Mouse (Mus musculus) lung, postnatal 4 days (tissue): ENCODE results near the gene Cdk5.

Source experiments
- DNase-seq, 2 experiments: peaks; one replicate each; pipeline ENCODE4 v3.0.0; 2021

The Cdk5 gene

GRCm38 (mm10) chr5:24427981-24428402 is 4.7 kb upstream of the Cdk5 start:
- DNase-seq, result peak; percentile 58 to 79

DNA sequence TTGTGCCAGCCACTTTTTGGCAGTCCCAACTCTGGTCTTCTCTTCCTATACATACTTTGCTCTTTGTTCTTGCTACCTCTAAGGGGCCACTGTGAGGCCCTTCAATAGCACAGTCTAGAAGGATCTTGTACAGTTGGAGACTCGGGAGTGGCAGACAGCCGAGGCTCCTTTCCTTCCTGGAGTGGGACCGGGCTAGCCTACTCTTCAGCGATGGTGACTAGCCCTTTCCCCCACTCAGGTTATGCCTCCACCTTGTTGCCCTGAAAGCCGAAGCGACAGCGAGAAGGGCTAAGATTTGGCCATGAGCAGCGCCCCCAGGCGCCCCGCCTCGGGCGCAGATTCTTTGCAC is 3.9 kb upstream of the Cdk5 start:
- DNase-seq, result no peak

DNA sequence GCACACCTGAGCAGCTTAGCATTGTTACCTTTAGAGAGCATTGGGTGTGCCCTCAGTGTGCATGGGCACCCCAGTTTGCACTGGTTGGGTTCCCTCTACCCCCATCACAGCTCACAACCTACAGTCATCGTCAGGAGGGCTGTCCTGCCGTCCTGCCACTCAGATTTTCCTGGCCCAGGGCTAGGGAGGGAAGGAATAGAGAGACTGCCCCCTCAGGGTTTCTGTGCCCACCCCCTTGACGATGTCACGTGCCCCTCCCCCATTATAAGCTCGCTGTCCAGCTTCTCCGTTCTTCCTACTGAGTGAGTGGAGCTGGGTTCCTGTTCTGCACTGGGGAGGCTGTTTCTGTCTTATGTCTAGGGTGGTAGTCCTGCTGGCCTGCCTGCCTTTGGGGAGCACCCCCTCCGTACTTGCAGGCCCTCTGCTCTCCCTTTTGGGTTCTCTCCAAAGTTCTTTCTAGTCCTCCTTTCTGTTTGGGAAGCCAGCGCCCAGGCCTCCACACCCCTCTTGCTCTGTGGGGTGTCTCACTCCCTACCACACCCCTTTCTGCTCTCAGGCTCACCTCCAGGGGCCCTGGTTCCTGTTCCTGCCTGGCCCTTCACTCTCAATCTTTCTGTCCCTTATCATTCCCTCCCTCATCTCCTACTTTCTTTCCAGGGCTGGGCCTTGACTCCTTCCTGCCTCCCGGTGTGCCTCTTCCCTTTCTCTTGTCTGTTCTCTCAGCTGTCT is 3.4 kb upstream of the Cdk5 start:
- peak in 1 of 2 experiments; percentile 13 for DNase-seq

- peak; percentile 19 to 47 for DNase-seq
Observed at GRCm38 (mm10) chr5:24426037-24426432, 2.7 kb upstream of the Cdk5 start.

DNA sequence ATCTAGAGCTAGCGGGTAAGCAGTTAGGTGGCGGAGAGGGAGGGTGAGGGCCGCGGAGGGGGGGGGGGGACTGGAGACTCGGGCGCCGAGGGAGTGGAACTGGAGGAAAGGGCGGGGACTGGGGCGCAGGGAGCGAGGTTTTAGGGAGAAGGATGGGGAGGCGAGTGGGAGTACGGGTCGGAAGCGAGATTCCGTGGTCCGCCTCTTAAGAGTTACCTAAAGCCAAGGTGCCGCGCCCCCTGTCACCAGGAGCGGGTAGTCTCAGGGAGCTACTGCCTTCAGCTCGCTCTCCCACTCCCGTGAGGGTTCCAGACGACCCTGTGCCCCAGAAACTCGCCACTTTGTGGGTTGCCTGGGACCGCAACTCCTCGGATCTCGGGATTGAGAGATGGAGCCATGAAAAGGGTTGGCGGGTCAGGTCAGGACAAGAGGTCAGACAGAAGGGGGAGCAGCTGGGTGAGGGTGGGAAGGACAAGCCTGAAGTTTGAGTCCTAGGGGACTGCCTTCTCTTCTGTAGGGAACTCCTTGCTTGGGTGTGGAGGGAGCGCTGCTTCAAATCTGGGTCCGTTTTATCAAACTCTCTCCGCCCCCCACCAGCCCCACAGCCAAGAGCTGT is 2.2 kb upstream of the Cdk5 start:
- DNase-seq, result no peak

DNA sequence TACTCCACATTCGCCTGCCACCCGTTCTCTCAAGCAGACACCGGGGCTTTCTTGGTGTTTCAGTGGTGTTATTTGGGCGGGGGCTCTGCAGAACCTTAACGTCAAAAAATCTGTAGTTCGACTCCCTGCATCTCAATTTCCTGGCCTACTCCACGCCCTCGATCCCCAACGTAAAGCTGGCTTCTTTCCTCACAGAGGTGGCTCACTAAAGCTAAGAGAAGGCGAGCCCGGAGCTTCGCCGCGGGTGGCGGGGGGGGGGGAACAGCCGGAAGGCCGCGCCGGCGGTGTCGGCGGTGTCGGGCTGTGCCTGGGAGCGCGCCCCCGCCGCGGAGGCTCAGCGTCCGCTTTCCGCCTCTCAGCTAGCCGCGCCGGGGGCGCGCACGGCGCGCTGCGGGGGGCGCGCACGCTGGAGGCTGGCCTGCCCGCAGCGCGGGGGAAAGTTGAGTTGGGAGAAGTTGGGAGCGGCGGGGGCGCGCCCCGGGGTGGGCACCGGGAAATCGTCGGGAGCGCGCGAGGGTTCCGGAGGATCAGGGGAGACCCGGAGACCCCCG is 1.6 kb upstream of the Cdk5 start:
- peak; percentile 91 to 95 for DNase-seq

- no peak for DNase-seq
Observed at GRCm38 (mm10) chr5:24424004-24424781, 863 bp upstream of the Cdk5 start.

DNA sequence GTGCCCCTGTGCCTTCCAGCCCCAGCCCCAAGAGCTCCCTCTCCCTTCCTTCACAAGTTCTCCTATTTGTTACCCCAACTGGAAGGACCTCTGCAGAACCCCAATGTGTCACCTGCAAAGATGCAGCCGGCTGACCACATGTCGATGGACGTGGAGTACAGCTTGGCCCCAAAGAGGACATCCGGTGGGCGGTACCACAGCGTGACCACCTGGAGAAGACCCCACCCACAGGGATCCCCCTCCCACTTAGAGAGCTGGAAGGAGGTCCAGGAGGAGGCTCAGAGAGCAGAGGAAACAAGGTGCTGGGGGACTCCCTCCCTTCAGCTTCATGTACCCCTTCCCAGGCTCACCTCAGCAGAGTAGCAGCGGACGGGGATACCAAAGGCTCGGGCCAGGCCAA is 2.9 kb downstream of the Cdk5 start:
- no peak for DNase-seq

GRCm38 (mm10) chr5:24417587-24417986 is 5.7 kb downstream of the Cdk5 start:
- no peak for DNase-seq

- peak; percentile 71 to 72 for DNase-seq
Observed at GRCm38 (mm10) chr5:24416222-24416736, 7.1 kb downstream of the Cdk5 start.

- no peak for DNase-seq
Observed at GRCm38 (mm10) chr5:24413938-24414337, 9.4 kb downstream of the Cdk5 start.

DNA sequence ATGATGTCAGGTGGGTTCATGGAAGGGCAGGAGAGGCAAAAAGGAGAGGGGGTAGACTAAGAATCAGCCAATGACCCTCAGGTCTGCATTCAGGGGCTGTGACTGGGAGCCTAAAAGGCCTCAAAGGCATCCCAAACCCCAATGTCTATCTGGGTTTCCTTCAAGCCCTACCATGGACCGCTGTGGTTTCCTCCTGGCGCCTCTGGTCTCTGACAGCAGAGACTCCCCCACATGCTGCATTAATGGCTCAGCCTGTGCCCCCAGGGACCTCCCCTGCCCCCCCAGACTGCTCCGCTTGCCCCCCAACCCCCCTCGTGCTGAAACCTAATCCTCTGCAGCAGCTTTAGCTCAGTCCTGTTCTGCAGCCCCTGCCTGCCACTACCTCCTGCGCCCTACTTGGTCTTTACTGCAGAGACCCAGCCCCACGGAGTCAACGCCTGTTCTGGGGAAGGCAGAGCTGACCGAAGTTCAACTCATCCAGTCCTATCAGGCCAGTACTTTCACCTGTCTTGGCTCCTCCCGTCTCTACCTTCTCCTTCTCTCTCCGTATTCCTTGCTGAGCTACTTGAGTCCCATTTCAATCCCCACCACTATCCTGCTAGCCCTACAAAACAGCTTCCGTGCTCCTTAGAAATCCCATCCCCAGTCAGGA is 10.2 kb downstream of the Cdk5 start, which contains the start of gene Asic3:
TSS of gene Asic3 (plus strand) at position 351 of the 652 bp plus-strand sequence.
- no peak for DNase-seq

GRCm38 (mm10) chr5:24412063-24412462 is 11.3 kb downstream of the Cdk5 start:
- no peak for DNase-seq

GRCm38 (mm10) chr5:24409466-24409865 is 13.9 kb downstream of the Cdk5 start:
- no peak for DNase-seq

- DNase-seq, result no peak
Observed at GRCm38 (mm10) chr5:24408651-24409050, 14.7 kb downstream of the Cdk5 start.

DNA sequence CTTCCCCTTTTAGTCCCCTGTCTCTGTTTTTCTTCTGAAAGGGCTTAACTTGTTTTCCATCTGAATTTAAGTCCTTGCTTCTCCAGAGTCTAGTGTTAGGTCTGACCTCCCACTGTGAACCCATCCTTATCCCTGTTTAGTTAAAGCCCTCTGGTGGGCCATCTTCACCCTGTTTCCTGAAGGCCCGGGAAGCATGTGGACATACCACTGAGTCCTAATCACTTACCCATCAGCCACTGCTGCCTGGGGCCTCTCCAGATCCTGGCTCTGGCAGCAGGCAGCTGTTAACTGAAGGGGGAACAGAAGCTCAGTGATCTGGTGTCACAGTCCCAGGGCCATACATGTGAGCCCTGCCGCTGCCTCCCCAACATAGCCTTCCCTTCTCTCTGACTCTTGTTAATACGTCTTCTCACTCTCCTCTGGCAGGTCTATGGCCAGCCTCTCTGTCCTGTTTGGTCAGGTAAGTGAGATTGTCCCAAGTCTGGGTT is 17.9 kb downstream of the Cdk5 start:
- no peak for DNase-seq

DNA sequence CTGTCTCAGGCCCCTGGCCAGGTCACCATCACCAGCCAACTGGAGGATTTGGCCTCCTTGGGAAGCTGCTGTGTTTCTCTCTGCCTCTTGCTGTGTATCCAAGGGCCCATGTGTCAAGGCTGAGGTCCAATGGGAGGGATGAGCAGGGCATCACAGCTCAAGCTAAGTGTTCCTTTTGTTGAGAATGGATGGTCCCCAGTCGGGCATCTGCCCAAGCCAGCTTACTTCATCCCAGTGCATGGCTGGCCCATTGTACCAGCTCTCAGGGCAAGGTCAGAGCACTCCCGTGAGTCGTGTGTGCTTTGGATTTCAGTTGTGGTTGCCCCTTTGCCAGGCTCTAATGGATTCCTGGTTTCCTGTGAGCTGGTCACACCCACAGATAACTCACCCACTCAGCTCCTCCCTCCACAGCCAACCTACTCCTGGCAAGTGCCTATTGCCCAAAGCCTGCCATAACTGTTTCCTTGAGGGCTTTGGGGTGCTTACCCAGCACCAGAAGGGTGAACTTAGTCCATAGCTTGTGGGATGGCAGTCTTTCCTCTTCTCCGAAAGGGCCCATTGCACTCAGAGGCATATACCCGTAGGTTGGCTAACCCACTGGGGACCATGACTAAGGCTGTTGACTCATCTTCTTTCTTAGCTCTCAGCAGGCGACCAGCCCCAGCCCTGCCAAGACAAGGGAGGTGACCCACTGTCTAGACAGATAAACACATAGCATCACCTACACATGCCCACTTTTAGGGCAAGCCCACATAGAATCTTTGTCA is 18.6 kb downstream of the Cdk5 start:
- no peak for DNase-seq

DNA sequence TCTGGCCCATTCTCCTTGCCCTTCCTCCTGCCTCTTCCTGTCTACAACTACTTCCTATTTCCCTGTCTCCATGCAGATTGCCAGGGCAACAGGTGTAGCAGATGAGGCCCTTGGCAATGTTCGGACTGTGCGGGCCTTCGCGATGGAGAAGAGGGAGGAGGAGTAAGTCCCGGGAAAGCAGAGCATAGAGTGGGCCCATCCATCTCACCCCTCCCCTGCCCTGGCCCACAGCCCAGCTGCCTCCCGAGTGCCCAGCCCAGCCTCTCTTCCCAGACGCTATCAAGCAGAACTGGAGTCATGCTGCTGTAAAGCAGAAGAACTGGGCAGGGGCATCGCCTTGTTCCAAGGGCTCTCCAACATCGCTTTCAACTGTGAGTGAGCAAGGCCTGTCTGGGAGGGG is 21.4 kb downstream of the Cdk5 start:
- no peak for DNase-seq

- no peak for DNase-seq
Observed at GRCm38 (mm10) chr5:24400911-24401605, 22.3 kb downstream of the Cdk5 start.

GRCm38 (mm10) chr5:24400362-24400761 is 23.0 kb downstream of the Cdk5 start:
- DNase-seq, result no peak

- no peak for DNase-seq
Observed at GRCm38 (mm10) chr5:24399686-24400085, 23.6 kb downstream of the Cdk5 start.
